Mouse (Mus musculus) midbrain, embryonic 14.5 days (tissue): ENCODE measurements at regions not wholly inside any gene's neighbourhood (a gene's known extent, or its start where the extent isn't known, plus 50 kb on each side); places are given as distances from the start of the nearest gene placed in this dataset.
A peak's percentile ranks its signal among the peaks of the same experiment; 100 is the strongest.
"Not testable (repeated sequence)": the region's sequence is repeated elsewhere in the genome, so short reads cannot be mapped to it uniquely, and the experiment has no call there.

Experiments used
- ATAC-seq: fragments of 200-750 bp; cut with Nextera tagmentation; 2 replicates; pipeline ENCODE4 v1.8.0; 2017; ENCODE audit warnings: moderate number of reproducible peaks, moderate library complexity; ENCODE audit not compliant: low FRiP score, low TSS enrichment
- DNase-seq: peaks from one replicate; pipeline ENCODE4 v3.0.0-alpha.2; 2015
- H3K27ac ChIP-seq: fragments of 300-500 bp; sonication (generic); replicated peaks from 2 replicates; pipeline ENCODE4 v1.5.1; 2014; ENCODE audit warnings: mild to moderate bottlenecking, low read depth, low read length, moderate library complexity
- H3K27me3 ChIP-seq: fragments of 300-500 bp; sonication (generic); 2 replicates; pipeline ENCODE4 v1.6.1; 2014; ENCODE audit warnings: low read length, control low read depth, mixed read lengths; ENCODE audit not compliant: control insufficient read depth, insufficient read depth
- H3K36me3 ChIP-seq: fragments of 300-500 bp; sonication (generic); 2 replicates; pipeline ENCODE4 v1.6.1; 2014; ENCODE audit warnings: low read length, control low read depth; ENCODE audit not compliant: control insufficient read depth, insufficient read depth
- H3K4me1 ChIP-seq: fragments of 300-500 bp; sonication (generic); 2 replicates; pipeline ENCODE4 v1.6.1; 2014; ENCODE audit warnings: mild to moderate bottlenecking, antibody characterized with exemption, low read length, control low read depth; ENCODE audit not compliant: control insufficient read depth, insufficient read depth
- H3K4me2 ChIP-seq: fragments of 300-500 bp; sonication (generic); 2 replicates; pipeline ENCODE4 v1.6.1; 2014; ENCODE audit warnings: mild to moderate bottlenecking, low read length, moderate library complexity
- H3K4me3 ChIP-seq: fragments of 300-500 bp; sonication (generic); replicated peaks from 2 replicates; pipeline ENCODE4 v1.5.1; 2014; ENCODE audit warnings: low read depth, low read length
- H3K9ac ChIP-seq: fragments of 300-500 bp; sonication (generic); replicated peaks from 2 replicates; pipeline ENCODE4 v1.6.1; 2014; ENCODE audit warnings: mild to moderate bottlenecking, low read length, moderate library complexity
- H3K9me3 ChIP-seq: fragments of 300-500 bp; sonication (generic); 2 replicates; pipeline ENCODE4 v1.6.1; 2016; ENCODE audit warnings: low read length, control low read depth, mixed read lengths; ENCODE audit not compliant: control insufficient read depth
- WGBS: fragments of 180-500 bp; shearing (Covaris S2); extraction: QIAGEN DNeasy Blood & Tissue Kit; methylation state at CpG from one replicate; pipeline ENCODE4 v1.1.7; 2014; 5-methylcytosine and 5-hydroxymethylcytosine counted together

- Histone ChIP-seq H3K36me3 (no peaks in the 10 kb centered on the region), H3K9me3 (no peaks in the 10 kb centered on the region), H3K4me2 (no peak overlapping the region), H3K9ac (no peak overlapping the region), H3K4me1 (no peaks in the 10 kb centered on the region), H3K27me3 (no peaks in the 10 kb centered on the region), H3K27ac (no peak overlapping the region), H3K4me3 (no peak overlapping the region)
- no peak for ATAC-seq
- DNase-seq, result no peak
- 90% methylated on average over 3 of the region's 3 CpGs for WGBS
These were observed 97.5 kb downstream of the Rchy1 start for GRCm38 (mm10) chr5:91865365-91865764.

GRCm38 (mm10) chr5:91862843-91863242, 100.0 kb downstream of the Rchy1 start:
- H3K4me2 ChIP-seq, result no peak overlapping the region
- H3K9ac ChIP-seq, result no peak overlapping the region
- H3K36me3 ChIP-seq, result no peaks in the 10 kb centered on the region
- 93% methylated on average over 3 of the region's 3 CpGs for WGBS
- no peaks in the 10 kb centered on the region for H3K9me3 ChIP-seq
- ATAC-seq (no peak), DNase-seq (no peak)
- H3K27me3 ChIP-seq, result no peaks in the 10 kb centered on the region
- H3K4me3 ChIP-seq, result no peak overlapping the region
- H3K27ac ChIP-seq, result no peak overlapping the region
- H3K4me1 ChIP-seq, result no peaks in the 10 kb centered on the region

GRCm38 (mm10) chr5:91862243-91862642, 100.6 kb downstream of the Rchy1 start:
- H3K9me3 ChIP-seq, result no peaks in the 10 kb centered on the region
- no peaks in the 10 kb centered on the region for H3K36me3 ChIP-seq
- H3K27me3 ChIP-seq, result no peaks in the 10 kb centered on the region
- no peaks in the 10 kb centered on the region for H3K4me1 ChIP-seq
- DNase-seq (no peak), ATAC-seq (no peak)
- no peak overlapping the region for H3K4me2 ChIP-seq
- no peak overlapping the region for H3K27ac ChIP-seq
- 92% methylated on average over 3 of the region's 3 CpGs for WGBS
- no peak overlapping the region for H3K9ac ChIP-seq
- H3K4me3 ChIP-seq, result no peak overlapping the region

- Histone ChIP-seq H3K9me3 (no peaks in the 10 kb centered on the region), H3K4me2 (no peak overlapping the region), H3K36me3 (no peaks in the 10 kb centered on the region), H3K27ac (no peak overlapping the region), H3K27me3 (no peaks in the 10 kb centered on the region), H3K4me1 (no peaks in the 10 kb centered on the region), H3K9ac (no peak overlapping the region), H3K4me3 (no peak overlapping the region)
- no peak for ATAC-seq
- 79% methylated on average over 11 of the region's 11 CpGs for WGBS
- peak; percentile 12 for DNase-seq
These were observed 101.3 kb downstream of the Rchy1 start for GRCm38 (mm10) chr5:91861440-91862187.

- Histone ChIP-seq H3K27me3 (no peaks in the 10 kb centered on the region), H3K4me1 (no peaks in the 10 kb centered on the region), H3K36me3 (no peaks in the 10 kb centered on the region), H3K9ac (no peak overlapping the region), H3K9me3 (no peaks in the 10 kb centered on the region), H3K27ac (no peak overlapping the region), H3K4me3 (no peak overlapping the region), H3K4me2 (no peak overlapping the region)
- ATAC-seq (no peak), DNase-seq (no peak)
- 78% methylated on average over 2 of the region's 2 CpGs for WGBS
These were observed 102.4 kb downstream of the Rchy1 start for GRCm38 (mm10) chr5:91860489-91860888.

- Histone ChIP-seq H3K36me3 (no peaks in the 10 kb centered on the region), H3K9ac (no peak overlapping the region), H3K4me1 (no peaks in the 10 kb centered on the region), H3K27me3 (no peaks in the 10 kb centered on the region), H3K27ac (no peak overlapping the region), H3K4me3 (no peak overlapping the region), H3K4me2 (no peak overlapping the region), H3K9me3 (no peaks in the 10 kb centered on the region)
- ATAC-seq (no peak), DNase-seq (no peak)
- WGBS, result 82% methylated on average over 4 of the region's 4 CpGs
These were observed 110.5 kb downstream of the Rchy1 start for GRCm38 (mm10) chr5:91852330-91852729.

GRCm38 (mm10) chr5:91850862-91851569, 111.9 kb downstream of the Rchy1 start:
- ATAC-seq, DNase-seq, H3K27ac ChIP-seq, H3K4me2 ChIP-seq, H3K9ac ChIP-seq, H3K4me3 ChIP-seq, H3K9me3 ChIP-seq, H3K27me3 ChIP-seq, H3K4me1 ChIP-seq, H3K36me3 ChIP-seq: not testable (repeated sequence)
- 89% methylated on average over 4 of the region's 4 CpGs for WGBS

- H3K4me2 ChIP-seq, result no peak overlapping the region
- no peak overlapping the region for H3K27ac ChIP-seq
- H3K4me1 ChIP-seq, result no peaks in the 10 kb centered on the region
- WGBS, result 79% methylated on average over 5 of the region's 5 CpGs
- no peak for DNase-seq
- H3K9ac ChIP-seq, result no peak overlapping the region
- no peaks in the 10 kb centered on the region for H3K27me3 ChIP-seq
- H3K36me3 ChIP-seq, result no peaks in the 10 kb centered on the region
- H3K4me3 ChIP-seq, result no peak overlapping the region
- ATAC-seq, result no peak
- H3K9me3 ChIP-seq, result no peaks in the 10 kb centered on the region
These were observed 112.4 kb downstream of the Rchy1 start for GRCm38 (mm10) chr5:91850440-91850839.

GRCm38 (mm10) chr5:91849533-91849932, 113.3 kb downstream of the Rchy1 start:
- no peak overlapping the region for H3K9ac ChIP-seq
- H3K4me1 ChIP-seq, result no peaks in the 10 kb centered on the region
- H3K9me3 ChIP-seq, result no peaks in the 10 kb centered on the region
- H3K27me3 ChIP-seq, result no peaks in the 10 kb centered on the region
- WGBS, result 86% methylated on average over 2 of the region's 2 CpGs
- no peaks in the 10 kb centered on the region for H3K36me3 ChIP-seq
- DNase-seq (no peak), ATAC-seq (no peak)
- H3K27ac ChIP-seq, result no peak overlapping the region
- H3K4me2 ChIP-seq, result no peak overlapping the region
- H3K4me3 ChIP-seq, result no peak overlapping the region
